Mouse (Mus musculus): ENCODE results near the gene Ubp1.

Gene Ubp1

DNA sequence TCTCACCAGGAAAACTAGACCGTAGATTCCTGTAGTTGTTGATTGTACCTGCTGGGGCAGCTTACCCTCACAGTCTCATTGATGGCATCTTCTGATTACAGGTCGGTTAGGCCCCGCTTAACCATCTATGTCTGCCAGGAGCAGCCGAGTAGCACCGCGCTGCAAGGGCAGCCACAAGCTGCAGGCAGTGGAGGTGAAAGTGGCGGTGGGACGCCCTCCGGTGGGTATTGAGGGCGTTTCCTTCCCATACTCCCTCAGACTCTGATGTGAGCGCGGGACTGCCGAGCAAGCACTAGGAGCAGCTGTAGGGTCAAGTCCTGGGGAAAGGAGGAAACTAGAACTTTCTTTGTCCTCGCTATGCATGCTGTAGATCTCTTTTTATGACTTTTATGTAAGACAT is 39.3 kb downstream of the Ubp1 start:
- DNase-seq = no peak

GRCm38 (mm10) chr9:113971615-113972014 is 40.9 kb downstream of the Ubp1 start:
- DNase-seq = no peak

GRCm38 (mm10) chr9:113973857-113974256 is 43.1 kb downstream of the Ubp1 start:
- no peak for DNase-seq

DNA sequence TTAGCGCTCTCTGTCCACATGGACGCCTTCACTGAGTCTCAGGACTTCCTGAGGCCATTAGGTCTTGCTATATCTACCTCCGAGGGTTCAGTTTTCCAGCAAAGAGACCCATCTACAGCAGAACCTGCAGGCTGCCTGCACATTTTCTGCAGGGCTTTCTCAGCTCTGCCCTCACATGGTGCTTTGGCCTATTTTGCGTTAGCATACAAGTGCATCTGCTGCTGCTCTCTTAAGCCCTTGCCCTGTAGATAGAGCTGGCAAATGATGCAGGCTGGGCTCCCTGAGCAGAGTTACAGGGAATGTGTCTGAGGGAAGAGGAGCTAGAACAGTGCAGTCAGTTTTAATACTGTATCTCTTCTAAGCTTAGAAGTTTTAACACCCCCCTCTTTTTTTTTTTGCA is 44.2 kb downstream of the Ubp1 start:
- no peak for DNase-seq

- DNase-seq = no peak
These were observed 44.7 kb downstream of the Ubp1 start for GRCm38 (mm10) chr9:113975442-113975841.

DNA sequence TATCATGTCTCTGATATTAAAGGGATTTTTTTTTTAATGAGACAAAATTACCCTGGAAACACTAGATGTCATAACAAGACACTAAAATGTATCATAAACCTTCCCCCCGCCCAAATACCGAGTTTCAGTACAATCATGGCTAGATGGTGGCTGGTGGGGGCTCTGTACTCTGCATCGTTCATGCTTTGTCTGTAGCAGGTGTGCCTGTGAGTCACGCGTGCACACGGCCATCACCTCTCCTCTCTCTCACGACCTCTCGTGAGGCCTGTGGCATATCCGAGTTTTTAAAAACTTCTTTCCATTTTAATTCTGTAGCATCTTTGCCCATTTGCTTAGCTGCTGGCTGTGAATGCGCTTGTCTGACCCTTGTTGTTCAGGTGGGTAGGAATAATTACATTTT is 45.5 kb downstream of the Ubp1 start:
- no peak for DNase-seq

- no peak for DNase-seq
These were observed 46.6 kb downstream of the Ubp1 start for GRCm38 (mm10) chr9:113977225-113977840.

DNA sequence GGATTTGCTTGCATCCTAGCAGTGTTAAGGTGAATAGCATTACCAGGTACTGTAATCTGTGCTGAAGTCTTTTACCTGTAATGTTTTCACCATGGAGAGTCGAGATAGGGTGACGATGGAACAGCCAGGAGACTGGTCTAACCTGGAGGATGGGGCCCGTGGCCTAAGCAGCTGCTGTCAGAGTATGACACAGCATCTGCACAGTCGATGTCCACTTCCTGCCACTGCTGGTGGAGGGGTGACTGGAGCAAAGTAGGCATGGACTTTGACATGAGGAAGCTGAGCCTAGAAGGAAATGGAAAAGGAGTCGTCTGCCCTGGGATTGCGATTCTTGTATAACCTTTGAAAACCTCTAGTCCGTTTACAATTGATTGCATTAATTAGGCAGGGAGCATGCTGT is 47.9 kb downstream of the Ubp1 start:
- DNase-seq = no peak

DNA sequence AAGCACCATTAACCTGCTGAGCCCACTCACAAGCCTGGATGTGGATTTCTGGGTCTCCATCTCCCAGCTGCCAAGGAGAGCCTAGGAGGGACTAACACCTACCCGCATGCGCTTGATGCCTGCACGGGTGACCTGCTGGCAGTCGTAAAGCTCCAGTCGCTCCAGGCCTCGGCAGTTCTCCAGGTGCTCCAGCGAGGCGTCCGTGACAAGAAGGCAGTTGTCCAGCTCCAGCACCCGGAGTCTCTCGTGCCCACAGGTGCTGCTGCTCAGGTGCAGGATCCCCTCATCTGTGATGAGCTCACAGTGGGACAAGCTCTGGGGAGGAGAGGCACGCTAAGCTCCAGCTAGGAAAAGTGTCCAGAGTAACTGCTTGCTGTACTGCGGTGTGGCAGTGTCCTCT is 48.6 kb downstream of the Ubp1 start:
- DNase-seq = peak; percentile 44

- DNase-seq = peak; percentile 28
These were observed 50.6 kb downstream of the Ubp1 start for GRCm38 (mm10) chr9:113981099-113981880.

- DNase-seq = no peak
These were observed 51.7 kb downstream of the Ubp1 start for GRCm38 (mm10) chr9:113982451-113982850.

GRCm38 (mm10) chr9:113982883-113983670 is 52.3 kb downstream of the Ubp1 start:
- no peak for DNase-seq

- DNase-seq = no peak
These were observed 54.3 kb downstream of the Ubp1 start for GRCm38 (mm10) chr9:113984946-113985620.

DNA sequence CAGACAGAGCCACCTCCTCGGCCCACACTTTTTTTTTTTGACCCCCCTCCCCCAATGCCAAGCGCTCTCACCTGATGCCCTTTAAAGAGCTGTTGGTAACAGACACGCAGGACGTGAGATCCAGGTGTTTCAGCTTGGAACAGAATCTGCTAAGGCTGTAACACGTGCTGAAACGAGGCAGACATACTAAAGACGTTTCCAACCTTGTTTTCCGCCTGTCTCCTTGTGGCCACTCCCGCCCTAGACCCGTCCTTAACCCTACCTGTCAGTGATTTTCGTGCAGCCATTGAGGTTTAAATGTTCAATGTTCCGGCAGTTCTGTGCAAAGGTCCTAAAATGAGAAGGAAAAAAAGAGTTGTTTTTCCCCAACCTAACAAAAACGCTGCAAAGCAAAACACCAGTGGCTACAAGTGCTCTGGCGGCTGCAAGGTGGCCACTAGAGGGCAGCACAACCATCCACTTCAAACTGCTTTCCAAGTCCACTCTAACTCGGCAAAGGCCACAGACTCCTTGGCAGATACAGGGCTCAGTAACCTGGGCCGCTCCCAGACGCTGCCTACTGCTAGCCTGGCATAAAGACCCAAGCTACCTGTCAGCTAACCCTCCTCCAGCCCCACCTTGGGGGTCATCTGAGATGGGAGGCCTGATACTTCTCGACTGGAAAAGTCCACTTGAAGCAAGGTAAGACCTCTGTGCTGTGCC is 60.0 kb downstream of the Ubp1 start:
- DNase-seq = peak; percentile 67

DNA sequence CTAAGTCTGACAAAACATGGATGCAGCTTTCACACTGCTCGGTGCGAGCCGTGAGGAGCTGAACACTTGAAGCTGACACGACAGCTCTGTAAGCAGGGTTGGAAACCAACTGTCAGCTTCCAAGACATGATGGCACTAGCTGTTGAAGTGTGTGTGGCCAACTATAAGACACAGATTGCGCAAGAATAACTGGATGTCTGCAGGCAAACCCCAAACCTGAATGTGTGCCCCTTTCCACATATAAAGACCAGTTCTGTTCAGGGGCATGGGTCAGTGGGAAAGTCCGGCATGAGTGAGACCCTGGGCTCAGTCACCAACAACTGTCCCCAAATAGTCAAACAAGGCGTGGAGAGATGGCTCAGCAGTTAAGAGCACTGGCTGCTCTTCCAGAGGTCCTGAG is 62.1 kb downstream of the Ubp1 start:
- no peak for DNase-seq

DNA sequence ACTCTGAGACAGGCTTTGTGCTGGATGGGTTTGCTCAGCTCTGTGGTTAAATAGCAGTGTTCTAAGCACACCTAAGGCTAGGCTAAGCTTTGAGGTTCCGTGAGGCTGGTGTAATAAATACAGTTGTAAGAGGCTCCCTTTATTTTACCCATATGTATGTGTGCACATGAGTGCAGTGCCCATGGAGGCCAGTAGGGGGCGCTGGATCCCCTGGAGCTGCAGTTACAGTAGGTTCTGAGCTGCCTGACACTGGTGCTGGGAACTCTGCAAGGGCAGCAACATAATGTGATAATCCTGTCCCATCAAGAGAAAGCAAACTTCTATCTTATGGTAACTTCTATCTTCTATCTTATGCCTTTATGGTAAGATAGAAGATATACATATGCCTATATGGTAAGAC is 67.6 kb downstream of the Ubp1 start:
- no peak for DNase-seq

DNA sequence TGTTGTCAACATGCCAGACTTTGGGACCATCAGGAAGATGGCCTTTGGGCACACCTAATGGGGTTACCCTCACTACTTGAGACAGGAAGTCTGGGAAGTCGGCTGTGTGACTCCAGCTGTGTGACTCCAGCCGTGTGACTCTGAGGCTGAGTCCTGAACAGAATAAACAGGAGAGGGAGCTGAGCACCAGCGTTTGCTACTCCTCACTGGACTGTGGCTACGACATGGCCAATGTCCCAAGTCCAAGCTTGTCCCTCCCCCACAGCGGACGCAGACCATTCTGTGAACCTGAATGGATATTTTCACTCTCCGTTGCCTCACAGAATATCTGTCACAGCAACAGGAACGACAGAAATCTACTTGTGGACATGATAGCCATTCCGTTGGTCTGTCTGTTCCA is 76.1 kb downstream of the Ubp1 start:
- DNase-seq = no peak

DNA sequence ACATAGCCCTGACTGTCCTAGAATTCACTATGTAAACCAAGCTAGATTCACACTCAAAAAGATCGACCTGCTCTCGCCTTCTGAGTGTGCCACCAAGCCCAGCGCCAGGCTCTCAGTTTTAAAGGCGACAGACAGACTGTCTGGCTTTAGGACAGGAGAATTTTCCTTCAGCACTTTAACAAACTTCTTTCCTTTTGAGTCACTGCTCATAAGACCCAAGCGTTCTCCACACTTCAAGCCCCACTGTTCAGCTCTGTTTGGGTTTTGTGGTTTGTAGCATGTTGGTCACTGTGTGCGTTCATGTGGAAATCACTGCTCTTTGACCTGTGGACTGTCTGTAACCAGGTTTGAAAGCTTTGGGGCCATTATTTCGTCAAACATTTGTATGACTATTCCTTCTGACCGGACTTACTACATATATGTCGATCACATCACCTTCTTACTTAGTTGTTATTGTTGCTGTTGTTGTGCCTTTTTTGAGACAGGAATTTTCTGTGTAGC is 77.2 kb downstream of the Ubp1 start:
- DNase-seq = no peak

- no peak for DNase-seq
These were observed 78.8 kb downstream of the Ubp1 start for GRCm38 (mm10) chr9:114009526-114009925.

DNA sequence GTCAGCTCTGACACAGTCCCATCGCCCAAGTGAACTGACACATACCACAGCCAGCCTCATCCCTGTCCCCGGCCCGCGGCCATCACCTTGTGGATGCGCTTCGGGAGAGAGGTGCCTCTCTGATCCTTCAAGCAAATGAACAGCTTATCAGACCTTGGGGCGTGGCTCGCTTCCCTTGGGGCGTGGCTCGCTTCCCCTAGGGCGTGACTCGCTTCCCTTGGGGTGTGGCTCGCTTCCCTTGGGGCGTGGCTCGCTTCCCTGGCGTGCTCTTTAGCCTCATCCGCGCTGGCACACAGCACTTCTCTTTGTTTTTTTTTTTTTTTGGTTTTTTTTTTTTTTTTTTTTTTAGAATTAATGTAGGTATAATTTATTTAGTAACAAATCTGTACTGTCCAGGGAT is 80.5 kb downstream of the Ubp1 start:
- DNase-seq = no peak

DNA sequence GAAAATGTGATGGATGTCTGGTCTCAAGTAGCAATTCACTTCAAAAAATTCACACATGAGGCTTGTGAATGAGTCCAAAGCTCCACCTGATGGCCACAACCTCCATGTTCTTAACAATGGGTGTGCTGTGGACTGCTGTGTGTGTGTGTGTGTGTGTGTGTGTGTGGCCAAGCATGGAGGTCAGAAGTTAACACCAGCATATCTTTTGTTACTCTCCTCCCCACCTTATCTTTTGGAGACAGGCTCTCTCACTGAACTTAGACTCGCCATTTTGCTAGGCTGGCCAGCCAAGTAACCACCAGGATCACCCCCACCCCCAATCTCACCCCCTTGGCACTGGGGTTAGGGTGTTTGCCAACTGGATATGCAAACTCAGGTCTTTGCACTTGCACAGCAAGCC is 83.3 kb downstream of the Ubp1 start:
- no peak for DNase-seq

DNA sequence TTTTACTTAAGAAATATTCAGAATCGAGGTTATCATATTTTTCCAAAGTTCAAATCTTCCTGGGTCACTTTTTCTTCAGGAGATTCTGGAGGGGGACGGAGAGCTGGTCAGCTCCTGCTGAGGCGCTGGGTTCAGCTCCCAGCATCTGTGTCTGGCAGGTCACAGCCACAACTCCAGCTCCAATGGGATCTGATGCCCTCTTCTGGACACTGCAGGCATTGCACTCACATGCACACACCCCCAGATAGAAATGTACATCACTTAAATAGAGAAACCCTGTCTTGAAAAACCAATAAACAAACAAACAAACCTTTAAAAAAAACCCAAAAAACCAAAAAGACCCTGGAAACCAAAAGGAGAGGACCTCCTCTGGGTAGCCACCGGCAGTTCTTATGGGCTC is 85.0 kb downstream of the Ubp1 start:
- no peak for DNase-seq

DNA sequence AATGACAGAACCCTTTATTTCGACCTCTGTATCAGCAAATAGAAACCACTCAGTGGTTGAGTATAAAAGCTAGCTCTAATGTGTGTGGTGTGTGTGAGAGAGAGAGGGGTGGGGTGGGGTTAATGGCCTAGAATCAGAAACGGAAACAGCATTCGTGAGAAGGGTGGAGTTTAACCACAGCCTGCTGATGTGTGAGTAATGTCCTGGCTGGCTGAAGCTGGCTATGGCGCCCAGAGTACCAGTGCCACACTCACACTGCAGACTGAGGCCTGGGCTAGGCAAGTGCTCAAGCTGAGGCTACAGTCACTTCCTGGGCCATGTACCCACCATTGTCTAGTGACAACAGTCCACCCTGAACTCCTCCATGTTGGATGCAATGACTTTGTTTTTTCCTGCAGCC is 85.7 kb downstream of the Ubp1 start:
- no peak for DNase-seq

All from cerebellum, adult 11-12 months (tissue).